18 mouse cellular contexts compared by ENCODE assay signal in the genomic region with DNA sequence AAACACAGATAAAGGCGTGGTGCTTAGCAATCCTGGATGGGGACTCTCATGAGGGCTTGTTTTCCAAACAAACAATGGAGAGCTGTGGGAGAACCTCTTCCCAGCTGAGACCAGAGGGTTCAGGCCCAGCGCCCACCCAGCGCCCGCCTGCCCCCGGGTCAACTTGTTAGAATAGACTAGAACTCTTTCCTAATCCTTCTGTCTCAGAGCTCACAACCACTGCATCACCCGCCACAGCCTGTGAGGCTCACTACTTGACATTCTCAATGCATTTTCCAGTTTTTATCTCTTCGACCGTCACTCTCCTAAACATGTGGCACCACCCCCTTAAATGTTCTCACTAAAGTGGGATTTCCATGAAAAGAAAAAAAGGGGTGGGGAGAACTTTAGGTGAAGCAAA. TPM values are rescaled to one million over a fixed set of nuclear protein-coding genes. Genes with fewer than 3 reads are reported as not detected.
"Had no signal": no experiment of that assay in that cellular context is flagged by ENCODE, and none has a peak within 500 bp of the region (broad histone marks: within the 10 kb centered on the region; RNA-seq: fewer than 3 reads in every experiment).

No protein-coding gene starts in this region.

- H3K27me3 ChIP-seq: limb, embryonic 15.5 days; liver, embryonic 12.5 days; neural tube, embryonic 13.5 days; neural tube, embryonic 15.5 days had no signal

- H3K9me3 ChIP-seq: liver, embryonic 12.5 days; neural tube, embryonic 15.5 days had no signal

- ATAC-seq: liver, embryonic 12.5 days had no signal

- H3K27ac ChIP-seq: limb, embryonic 15.5 days; liver, embryonic 12.5 days; liver, embryonic 14.5 days; neural tube, embryonic 13.5 days; neural tube, embryonic 15.5 days had no signal

- H3K4me1 ChIP-seq: limb, embryonic 15.5 days; liver, embryonic 12.5 days; neural tube, embryonic 15.5 days had no signal

- DNase-seq: lung, adult 18-20 months; lung, postnatal 10 days; retina, postnatal 1 day; right cerebral cortex, adult 18-20 months; right cerebral cortex, postnatal 25 days; right cerebral cortex, postnatal 4 days; spleen, adult 18-20 months; thymus, adult 18-20 months; thymus, postnatal 14 days; thymus, postnatal 36 days had no signal

- H3K9ac ChIP-seq: limb, embryonic 15.5 days; liver, embryonic 12.5 days; liver, embryonic 14.5 days; neural tube, embryonic 13.5 days; neural tube, embryonic 15.5 days had no signal

- H3K4me2 ChIP-seq: limb, embryonic 15.5 days; liver, embryonic 12.5 days; neural tube, embryonic 13.5 days; neural tube, embryonic 15.5 days had no signal

- H3K4me3 ChIP-seq: limb, embryonic 15.5 days; liver, embryonic 12.5 days; myocyte; neural tube, embryonic 13.5 days; neural tube, embryonic 15.5 days had no signal

- H3K36me3 ChIP-seq: limb, embryonic 15.5 days; liver, embryonic 12.5 days; neural tube, embryonic 13.5 days; neural tube, embryonic 15.5 days had no signal

RNA-seq across cellular contexts. Expression of gene Scel, which starts 14.9 kb away (rescaled TPM):
- polyA plus RNA-seq: liver, adult 2 months; myocyte; small intestine, adult 2 months had no signal
